Comparison of ENCODE assay signal across 26 mouse cellular contexts in the genomic region with DNA sequence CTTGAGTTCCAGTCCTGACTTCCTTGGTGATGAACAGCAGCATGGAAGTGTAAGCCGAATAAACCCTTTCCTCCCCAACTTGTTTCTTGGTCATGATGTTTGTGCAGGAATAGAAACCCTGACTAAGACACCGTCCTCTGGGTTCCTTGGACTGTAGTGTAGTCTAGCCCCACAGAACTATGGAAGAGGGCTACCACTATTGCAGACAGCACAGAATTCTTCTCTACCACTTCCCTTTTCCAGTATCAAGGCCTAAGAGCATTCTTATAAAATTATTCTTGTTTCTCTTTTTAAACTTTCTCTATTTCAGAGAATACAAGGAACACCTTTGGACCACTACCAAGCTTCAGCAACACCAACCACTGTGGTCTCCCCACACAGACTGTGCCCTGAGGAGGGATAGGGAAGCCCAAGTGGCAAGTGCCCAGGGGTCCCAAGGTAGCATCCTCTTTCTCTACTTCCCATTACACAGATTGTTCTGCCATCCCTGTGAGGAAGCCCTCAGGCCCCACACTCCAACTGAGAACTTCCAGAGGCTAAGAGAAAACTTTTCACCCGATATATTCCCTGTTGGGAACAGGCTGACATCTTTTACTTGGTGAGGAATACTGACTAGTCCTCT. TPM values are rescaled to one million over a fixed set of nuclear protein-coding genes. Genes with fewer than 3 reads are reported as not detected.
"Had no signal": no experiment of that assay in that cellular context is flagged by ENCODE, and none has a peak within 500 bp of the region (broad histone marks: within the 10 kb centered on the region; RNA-seq: fewer than 3 reads in every experiment).

No protein-coding gene starts in this region.

- H3K4me1 ChIP-seq: liver, embryonic 13.5 days; liver, embryonic 15.5 days; lung, embryonic 15.5 days; neural tube, embryonic 12.5 days; stomach, embryonic 15.5 days had no signal

- H3K4me2 ChIP-seq: liver, embryonic 13.5 days; liver, embryonic 15.5 days; lung, embryonic 15.5 days; midbrain, embryonic 11.5 days; neural tube, embryonic 12.5 days; stomach, embryonic 15.5 days had no signal

- ATAC-seq: liver, postnatal 0 days; lung, postnatal 0 days; midbrain, embryonic 16.5 days had no signal

- DNase-seq: liver, embryonic 13.5 days; liver, postnatal 0 days; lung, adult 2 months; lung, postnatal 14 days; lung, postnatal 36 days; midbrain, embryonic 14.5 days; right cerebral cortex, postnatal 14 days; thymus, adult 2 months; thymus, postnatal 25 days; thymus, postnatal 4 days had no signal

- H3K9ac ChIP-seq: liver, embryonic 13.5 days; liver, embryonic 15.5 days; liver, postnatal 0 days; lung, embryonic 15.5 days; neural tube, embryonic 12.5 days; stomach, embryonic 15.5 days had no signal

- H3K27ac ChIP-seq: liver, embryonic 13.5 days; liver, embryonic 15.5 days; lung, embryonic 15.5 days; macrophage; neural tube, embryonic 12.5 days; stomach, embryonic 15.5 days; stomach, postnatal 0 days had no signal

- H3K36me3 ChIP-seq: liver, embryonic 13.5 days; liver, embryonic 15.5 days; lung, embryonic 15.5 days; neural tube, embryonic 12.5 days; stomach, embryonic 15.5 days had no signal

- H3K9me3 ChIP-seq: liver, embryonic 13.5 days; liver, embryonic 15.5 days; lung, embryonic 15.5 days; megakaryocyte, embryonic 14.5 days; neural tube, embryonic 12.5 days; stomach, embryonic 15.5 days had no signal

- H3K4me3 ChIP-seq: liver, embryonic 13.5 days; liver, embryonic 15.5 days; lung, embryonic 15.5 days; megakaryocyte, embryonic 14.5 days; neural tube, embryonic 12.5 days; stomach, embryonic 15.5 days had no signal

- H3K27me3 ChIP-seq: liver, embryonic 13.5 days; liver, embryonic 15.5 days; lung, embryonic 15.5 days; neural tube, embryonic 12.5 days; stomach, embryonic 15.5 days had no signal

RNA-seq across cellular contexts. Expression of a gene that starts 29.8 kb away (rescaled TPM):
- total RNA-seq: monocyte, adult 5-6 weeks; neutrophil, adult 5-6 weeks had no signal
- polyA plus RNA-seq: liver, embryonic 13.5 days; liver, postnatal 0 days; lung, adult 2 months; lung, postnatal 0 days; macrophage; midbrain, embryonic 11.5 days; midbrain, embryonic 14.5 days; midbrain, embryonic 16.5 days; neural tube, embryonic 12.5 days; neural tube, embryonic 14.5 days; spleen, adult 2 months; testis, adult 2 months; urinary bladder, adult 2 months had no signal
